Mouse (Mus musculus): Measurements from ENCODE around the gene Vmn1r130. TPM values are rescaled to one million over a fixed set of nuclear protein-coding genes. Genes with fewer than 3 reads are reported as not detected.
"Not testable (repeated sequence)": the region's sequence is repeated elsewhere in the genome, so short reads cannot be mapped to it uniquely, and the experiment has no call there.

Gene Vmn1r130
- not detected in 2 replicates for polyA plus RNA-seq (2012; ENCODE audit: insufficient read depth, insufficient read length, missing spikeins)

DNA sequence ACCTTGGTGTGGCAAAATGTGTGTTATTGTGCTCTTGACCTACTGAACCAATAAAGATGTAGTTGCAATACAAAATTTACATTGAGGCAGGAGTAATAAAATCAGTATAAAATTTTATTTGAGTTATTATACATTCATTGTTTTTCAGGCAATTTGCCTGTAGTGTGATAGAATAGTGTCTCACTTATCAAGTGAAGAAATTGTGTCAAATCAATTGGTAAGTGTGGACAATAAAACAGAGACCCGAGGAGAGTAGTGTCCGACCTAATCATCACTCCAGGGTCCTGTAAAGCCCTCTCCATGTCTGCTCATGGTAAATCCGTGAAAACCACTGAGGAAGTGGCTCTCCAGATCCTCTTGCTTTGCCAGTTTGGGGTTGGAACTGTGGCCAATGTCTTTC, at the start of gene Vmn1r130:
Vmn1r130 (plus strand) TSS at position 301 of the 400 bp plus-strand sequence.
- not testable (repeated sequence) for H3K27ac ChIP-seq (ENCODE audit: insufficient read depth, low read depth, low read length); H3K4me3 ChIP-seq (ENCODE audit: insufficient read depth, low read length); H3K4me1 ChIP-seq (ENCODE audit: control insufficient read depth, insufficient read depth, low read length)

DNA sequence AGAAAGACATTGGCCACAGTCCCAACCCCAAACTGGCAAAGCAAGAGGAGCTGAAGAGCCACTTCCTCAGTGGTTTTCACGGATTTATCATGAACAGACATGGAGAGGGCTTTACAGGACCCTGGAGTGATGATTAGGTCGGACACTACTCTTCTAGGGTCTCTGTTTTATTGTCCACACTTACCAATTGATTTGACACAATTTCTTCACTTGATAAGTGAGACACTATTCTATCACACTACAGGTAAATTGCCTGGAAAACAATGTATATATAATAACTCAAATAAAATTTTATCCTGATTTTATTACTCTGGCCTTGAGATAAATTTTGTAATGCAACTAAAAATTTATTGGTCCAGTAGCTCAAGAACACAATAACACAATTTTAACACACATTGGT, 34.4 kb downstream of the Vmn1r130 start, which contains the start of gene Vmn1r131:
Vmn1r131 (minus strand) TSS at position 101 of the 400 bp plus-strand sequence.
- not testable (repeated sequence) for H3K4me1 ChIP-seq (ENCODE audit: control insufficient read depth, insufficient read depth, low read length); H3K4me3 ChIP-seq (ENCODE audit: insufficient read depth, low read length); H3K27ac ChIP-seq (ENCODE audit: insufficient read depth, low read depth, low read length)

Other genes starting within 250 kb of the Vmn1r130 start
- not detected in 2 replicates for gene Vmn1r125, start 239.6 kb upstream of the Vmn1r130 start, polyA plus RNA-seq (2012; ENCODE audit: insufficient read depth, insufficient read length, missing spikeins)
- gene Vmn1r126, start 210.3 kb upstream of the Vmn1r130 start, polyA plus RNA-seq (2012; ENCODE audit: insufficient read depth, insufficient read length, missing spikeins): not detected in 2 replicates
- not detected in 2 replicates for gene Vmn1r127, start 191.9 kb upstream of the Vmn1r130 start, polyA plus RNA-seq (2012; ENCODE audit: insufficient read depth, insufficient read length, missing spikeins)
- gene Vmn1r128, start 162.4 kb upstream of the Vmn1r130 start, polyA plus RNA-seq (2012; ENCODE audit: insufficient read depth, insufficient read length, missing spikeins): not detected in 2 replicates
- gene Vmn1r129, start 150.5 kb upstream of the Vmn1r130 start, polyA plus RNA-seq (2012; ENCODE audit: insufficient read depth, insufficient read length, missing spikeins): not detected in 2 replicates
- not detected in 2 replicates for gene Gm6882, start 79.0 kb upstream of the Vmn1r130 start, polyA plus RNA-seq (2012; ENCODE audit: insufficient read depth, insufficient read length, missing spikeins)
- not detected in 2 replicates for gene Vmn1r131, start 34.3 kb downstream of the Vmn1r130 start, polyA plus RNA-seq (2012; ENCODE audit: insufficient read depth, insufficient read length, missing spikeins)
- not detected in 2 replicates for gene Vmn1r132, start 102.3 kb downstream of the Vmn1r130 start, polyA plus RNA-seq (2012; ENCODE audit: insufficient read depth, insufficient read length, missing spikeins)
- not detected in 2 replicates for gene Gm4175, start 249.7 kb downstream of the Vmn1r130 start, polyA plus RNA-seq (2012; ENCODE audit: insufficient read depth, insufficient read length, missing spikeins)

All from bone marrow macrophage, adult 2 months (primary cell).